Mouse (Mus musculus) mesoderm, embryonic 11.5 days (tissue): Measurements from ENCODE around the gene Aplnr.
A peak's percentile ranks its signal among the peaks of the same experiment; 100 is the strongest.

Source experiments
- DNase-seq: peaks from one replicate; pipeline ENCODE4 v3.0.0-alpha.2; 2012; ENCODE audit warnings: low read depth, low spot score

Gene Aplnr

DNA sequence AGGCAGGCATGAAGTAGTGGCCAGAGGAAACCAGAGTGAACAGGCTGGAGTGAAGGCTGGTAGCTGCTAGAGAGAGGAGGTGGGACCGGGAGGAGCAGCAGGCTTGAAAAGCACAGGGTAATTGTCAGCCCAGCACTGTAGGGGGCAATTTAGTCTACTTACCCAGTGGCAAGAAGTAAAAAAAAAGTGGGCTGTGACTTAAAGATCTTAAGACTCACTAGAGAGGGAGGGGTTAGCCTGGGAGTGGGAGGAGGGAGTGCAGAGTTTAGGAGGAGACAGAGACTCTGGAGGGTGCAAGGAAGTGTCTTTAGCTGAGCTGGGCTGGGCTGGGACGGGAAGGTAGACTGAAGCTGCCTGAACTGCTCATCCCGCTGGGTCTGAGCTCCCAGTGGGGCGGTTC is at the start of gene Aplnr:
Gene Aplnr, plus strand, starts transcription at position 137 of the 400 bp plus-strand sequence.
- no peak for DNase-seq

DNA sequence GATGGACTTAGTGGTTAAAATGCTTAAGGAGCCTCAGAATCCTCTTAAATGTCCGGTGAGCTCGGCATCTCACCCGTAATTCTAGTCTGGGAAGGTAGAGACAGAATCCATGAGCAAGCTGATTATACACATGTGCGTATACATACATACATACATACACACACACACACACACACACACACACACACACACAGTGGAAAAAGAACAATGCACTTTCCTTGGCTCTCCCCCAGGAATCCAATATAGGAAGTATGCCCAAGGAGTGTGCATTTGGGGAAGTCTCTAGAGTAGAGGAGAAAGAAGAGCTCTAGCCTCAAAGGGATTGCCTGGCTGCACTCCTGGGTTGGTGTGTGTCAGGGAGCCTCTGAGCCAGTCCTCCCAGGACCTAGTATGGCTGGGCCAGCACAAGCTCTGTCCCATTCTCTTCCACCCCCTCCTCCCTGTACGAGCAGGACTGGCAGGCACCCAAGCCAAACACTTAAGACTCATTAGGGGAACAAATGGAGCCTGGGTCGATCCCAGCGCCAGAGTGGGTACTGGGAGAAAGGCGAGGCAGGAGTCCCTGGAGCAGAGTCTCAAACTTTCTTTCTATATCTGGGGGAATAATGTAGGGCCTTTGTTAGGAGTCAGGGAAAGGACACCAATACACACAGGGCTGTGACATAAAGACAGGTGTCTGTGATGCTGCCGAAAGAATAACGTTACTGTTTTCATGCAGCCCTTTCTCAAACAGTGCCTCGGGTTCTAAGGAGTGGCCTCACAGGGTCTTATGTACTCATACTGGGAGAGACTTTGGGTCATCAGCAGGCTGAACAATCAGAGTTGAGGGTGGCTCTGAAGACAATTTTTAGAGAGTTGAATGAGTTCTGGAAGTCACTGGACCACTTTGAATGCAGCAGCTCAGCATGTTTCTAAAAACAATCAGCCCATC is 47.0 kb upstream of the Aplnr start:
- DNase-seq: no peak

DNA sequence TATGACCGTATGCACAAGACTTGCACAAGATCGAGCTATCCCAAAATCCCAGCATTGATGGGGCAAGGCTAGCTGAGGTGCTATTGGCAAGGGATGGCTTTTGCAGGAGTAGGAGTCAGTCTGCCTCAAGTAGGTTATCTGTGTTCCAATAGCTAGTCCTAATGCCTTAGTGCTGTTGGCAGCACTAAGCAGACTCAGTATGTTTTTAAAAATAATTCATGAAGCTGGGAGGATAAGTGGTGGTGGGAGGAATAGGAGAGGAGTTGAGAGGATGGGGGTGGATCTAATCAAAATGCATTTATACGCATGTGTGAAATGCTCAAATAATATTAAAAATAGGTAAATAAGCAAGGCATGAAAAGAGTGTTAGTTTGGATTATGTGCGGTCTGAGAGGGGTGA is 44.7 kb upstream of the Aplnr start:
- no peak for DNase-seq

DNA sequence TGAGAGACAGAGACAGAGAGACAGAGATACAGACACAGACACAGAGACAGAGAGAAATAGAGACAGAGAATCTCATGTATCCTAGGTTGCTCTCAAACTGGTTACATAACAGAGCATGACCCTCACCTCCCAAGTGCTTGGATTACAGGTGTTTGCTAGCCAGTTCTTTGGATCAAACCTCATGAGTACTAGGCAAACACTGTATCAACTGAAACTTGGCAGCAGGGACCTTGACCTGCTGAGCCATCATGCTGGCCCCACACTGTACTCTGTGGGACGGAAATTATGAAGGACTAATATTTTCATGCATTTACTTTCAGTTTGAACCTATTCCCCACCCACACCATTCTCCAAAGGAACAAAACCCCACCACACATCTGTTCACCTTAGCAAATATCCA is 42.6 kb upstream of the Aplnr start:
- DNase-seq: no peak

DNA sequence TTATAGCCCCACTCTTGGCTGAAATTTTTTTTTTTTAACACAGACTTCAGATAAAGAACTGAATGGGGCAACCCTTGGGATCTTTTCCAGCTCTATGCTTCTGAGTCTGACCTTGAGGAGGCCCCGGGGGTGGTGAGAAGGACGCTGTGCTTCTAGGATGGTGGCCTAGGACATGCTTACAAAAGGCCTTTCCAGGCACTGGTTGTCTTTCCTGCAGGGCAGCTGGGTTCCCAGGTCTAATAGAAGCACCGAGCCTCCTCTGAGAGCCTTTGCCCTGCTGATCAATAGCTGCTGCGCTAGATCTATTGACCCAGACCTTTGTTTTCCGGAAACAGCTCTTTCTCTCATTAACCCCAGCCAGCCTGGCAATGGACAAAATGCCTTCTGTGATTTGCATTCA is 40.1 kb upstream of the Aplnr start:
- DNase-seq: peak; percentile 8

DNA sequence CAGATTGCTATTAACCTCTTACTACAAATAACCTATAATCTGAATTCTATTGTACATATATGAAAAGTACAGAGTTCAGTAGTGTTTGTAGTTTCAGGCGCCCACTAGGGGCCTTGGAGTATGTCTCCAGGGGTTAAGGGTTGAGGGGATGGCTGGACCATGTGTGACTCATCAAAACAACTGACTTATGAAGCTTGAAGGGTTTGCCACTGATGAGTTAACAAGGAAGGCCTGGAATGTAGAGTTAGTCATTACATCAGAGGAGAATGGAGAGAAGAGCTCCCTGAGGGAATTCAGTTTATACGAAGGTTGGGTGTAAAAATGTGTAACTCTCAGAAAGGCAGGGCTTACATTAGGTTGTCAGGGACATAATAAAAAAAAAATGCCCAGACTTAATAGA is 38.0 kb upstream of the Aplnr start:
- no peak for DNase-seq

DNA sequence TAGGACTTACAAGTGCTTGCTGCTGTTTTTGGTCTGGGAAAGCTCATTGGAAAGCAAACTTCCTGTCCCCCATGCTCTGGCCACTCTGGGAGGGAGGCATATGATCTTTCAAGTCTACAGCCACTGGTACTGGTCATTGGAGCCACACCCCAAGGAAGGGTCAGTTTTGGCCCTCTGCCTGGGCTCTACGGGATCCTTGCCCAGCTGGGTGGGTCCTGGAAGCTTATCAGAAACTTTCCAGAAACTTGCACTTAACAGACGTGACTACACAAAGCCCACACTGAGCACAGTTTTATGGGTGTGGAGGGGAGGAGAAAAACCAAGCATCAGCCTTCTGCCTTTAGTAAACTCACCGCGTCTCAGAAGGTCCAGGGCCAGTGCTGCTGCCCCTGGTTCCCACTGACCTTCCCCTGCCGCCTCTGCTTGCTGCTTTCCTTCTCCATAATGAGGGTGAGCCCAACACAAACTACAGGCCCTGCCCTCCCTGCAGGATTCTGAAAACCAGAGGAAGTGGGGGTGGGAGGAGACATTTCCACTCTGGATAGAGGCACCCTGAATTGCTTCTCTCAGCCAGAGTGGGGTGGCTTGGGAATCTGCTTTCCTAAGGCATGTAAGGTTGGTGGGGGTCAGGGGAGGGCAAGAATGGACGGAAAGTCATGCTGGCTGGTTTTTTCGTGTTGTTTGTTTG is 37.1 kb upstream of the Aplnr start:
- no peak for DNase-seq

DNA sequence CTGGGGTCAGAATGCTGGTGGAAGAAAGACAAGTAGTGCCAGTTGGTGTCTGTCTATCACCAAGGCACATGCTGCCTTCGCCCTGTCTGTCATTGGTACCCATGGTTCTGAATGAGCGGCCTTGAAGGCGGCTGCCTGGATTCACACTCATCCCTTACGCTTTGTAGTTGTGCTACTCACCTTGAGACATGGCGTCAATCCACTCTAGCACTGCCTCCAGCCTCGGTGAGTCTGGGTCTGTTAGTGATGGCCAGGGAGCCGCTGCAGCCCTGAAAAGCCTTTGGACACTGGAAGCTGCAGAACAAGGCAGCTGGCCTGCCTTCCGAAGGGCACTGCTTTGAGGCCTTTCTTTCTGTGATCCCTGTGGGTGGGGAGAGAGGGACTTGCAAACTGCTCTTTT is 32.8 kb upstream of the Aplnr start:
- DNase-seq: no peak

DNA sequence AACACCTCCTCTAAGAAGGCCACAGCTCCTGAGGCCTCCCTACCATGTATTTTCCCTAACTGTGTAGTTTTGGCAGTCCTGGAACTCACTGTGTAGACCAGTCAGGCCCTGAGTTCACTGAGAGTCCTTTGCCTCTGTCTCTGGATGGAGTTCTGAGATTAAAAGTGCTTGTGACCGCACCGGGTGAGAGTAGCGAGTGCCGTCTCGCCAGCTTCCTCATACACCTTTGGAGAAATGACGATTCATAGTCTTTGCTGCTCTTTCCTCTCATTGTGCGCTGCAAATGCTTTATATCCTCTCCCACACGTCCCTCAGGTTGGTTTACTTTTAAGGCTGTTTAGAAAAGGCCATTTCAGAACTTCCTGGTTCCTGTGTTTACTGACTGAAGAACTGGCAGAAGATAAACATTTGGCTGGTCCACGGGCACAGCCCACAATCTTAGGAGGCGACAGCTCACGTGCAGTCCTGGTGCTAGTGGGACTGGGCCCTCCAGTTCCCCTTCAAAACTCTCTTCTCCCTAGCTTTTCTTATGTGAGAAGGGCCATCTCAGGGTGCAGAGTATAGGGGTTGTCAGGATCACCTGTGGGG is 30.5 kb upstream of the Aplnr start:
- no peak for DNase-seq

DNA sequence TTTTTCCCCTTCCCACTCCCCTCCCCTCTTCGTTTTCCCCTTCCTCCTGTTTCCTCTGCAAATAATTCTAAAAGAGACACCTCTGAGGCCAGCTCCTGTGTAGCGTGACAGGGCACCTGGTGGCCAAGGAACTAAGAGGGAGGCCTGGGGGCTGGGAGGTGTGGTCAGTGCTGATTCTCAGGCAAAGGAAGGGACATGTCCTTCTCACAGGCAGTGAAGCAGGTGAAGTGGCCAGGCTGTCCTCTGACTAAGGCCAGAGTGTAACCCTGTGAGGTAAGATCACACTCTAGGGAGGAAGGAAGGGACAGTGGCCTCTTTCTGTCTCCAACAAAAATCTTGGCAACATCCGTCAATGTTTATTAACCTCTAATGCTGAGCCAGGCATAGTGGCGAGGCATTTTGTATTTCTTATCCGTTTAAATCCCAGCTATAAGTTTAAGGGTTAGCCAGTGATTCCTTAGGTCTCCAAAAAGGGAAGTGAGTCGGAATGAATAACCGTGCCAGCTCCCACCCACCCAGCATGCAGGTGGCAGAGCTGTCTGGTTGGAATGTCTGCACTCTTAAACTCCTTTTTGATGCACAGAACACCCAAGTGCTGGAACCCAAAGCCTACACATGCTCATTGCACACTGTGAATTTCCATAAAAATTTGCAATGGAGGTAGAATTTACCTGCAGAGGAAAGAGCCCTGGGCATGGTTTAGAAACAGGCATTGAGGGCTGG is 29.8 kb upstream of the Aplnr start:
- no peak for DNase-seq

DNA sequence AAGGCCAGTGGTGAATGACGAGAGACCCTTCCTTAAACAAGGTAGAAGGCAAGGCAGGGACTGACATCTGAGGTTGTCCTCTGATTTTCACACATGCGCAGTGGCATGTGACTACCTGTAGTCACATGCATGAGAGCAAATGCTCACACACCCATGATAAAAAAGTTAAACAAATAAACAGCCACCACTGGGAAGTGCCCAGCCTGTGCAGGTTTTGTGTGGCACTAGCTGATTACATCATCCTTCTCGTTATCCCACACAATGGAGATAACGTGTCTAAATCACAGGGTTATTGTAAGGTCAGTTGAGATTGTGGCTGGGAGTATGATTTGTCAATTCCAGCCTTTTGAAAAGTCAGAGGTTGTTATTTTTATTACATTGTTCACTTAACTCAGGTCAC is 29.1 kb upstream of the Aplnr start:
- DNase-seq: no peak

DNA sequence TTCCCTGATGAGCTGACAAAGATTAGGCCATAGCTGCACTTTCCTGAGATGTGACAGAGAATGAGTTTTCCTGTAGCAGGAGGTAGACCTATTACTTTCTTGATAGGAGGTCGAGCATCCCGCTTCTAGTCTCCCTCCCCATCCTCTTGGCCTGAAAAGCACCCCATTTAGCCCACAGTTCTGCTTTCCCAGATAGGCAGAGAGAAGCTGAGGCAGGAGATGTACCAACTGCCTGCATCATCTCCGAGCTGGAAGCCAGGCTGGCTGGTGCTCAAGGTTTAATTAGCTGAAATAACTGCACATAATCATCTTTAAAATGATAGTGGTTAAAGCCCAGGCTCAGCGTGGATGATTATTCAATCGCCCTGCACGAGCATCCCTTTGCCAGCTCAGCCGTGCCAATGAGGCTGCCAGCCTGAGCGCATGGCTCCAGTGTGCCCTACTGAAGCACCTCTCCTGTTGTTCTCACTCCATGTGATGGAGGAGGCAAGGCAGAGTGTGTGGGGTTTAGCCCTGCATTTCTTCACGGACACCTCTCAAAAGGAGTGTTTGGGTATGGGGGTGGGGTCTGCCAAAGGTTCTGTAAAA is 25.6 kb upstream of the Aplnr start:
- no peak for DNase-seq

DNA sequence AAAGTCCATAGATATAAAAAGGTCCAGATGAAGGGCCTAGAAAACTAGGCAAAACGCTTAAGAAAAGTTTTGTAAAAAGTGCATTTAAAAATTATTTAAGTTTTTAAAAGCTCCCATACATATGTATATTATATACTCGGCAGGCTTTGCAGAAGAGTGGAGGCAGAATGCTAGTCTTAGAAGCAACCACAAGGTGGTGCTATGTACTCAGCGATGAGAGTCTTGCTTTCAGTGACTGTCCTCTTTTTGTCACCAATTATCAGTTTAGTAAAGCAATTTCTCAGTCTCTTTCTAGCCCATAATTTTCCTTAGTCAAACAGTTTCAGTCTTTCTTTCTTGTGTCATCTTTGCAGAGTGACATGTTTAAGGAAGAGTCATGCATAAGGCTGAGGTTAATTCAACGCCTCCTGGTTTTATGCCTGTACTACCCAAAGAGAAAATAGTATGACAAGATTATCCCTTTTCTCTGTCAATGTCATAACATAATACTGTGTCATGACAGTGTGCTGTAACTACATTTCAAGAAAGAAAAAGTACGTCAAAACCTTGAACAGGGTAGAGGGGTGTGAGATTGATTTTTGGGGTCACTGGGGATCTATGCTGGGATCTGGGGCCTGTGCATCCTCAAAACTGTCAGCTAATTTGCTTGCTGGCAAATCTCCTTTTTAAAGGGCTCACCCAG is 12.7 kb upstream of the Aplnr start:
- peak; percentile 71 for DNase-seq

DNA sequence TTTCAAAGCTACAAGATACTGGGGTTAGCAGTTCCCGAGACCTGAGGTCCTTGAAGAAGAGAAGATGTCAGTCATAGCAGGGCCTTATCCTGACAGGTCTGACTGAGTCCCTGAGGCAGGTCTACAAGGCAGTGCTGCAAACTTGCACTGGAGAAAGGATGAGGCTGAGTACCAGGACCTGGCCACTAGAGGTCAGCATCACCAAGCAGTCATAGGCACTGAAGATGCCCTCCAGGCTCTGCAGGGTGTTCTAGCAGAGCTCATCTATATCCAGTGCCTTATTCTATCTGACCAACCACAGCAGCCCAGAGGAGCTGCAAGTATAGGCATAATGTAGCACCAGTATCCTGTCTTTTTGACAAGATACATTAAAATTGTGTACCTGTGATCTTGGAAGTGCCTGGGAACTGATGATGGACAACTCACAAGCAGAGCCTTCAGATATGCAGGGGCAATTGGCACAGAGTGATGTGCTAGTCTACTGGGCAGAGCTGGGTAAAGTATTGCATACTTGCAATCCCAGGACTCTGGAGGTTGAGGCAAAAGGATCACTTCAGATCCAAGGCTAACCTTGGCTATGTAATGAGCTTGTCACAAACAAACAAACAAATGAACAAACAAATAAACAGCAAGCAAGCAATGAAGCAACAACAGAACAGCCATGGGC is 12.0 kb upstream of the Aplnr start:
- DNase-seq: peak; percentile 75

DNA sequence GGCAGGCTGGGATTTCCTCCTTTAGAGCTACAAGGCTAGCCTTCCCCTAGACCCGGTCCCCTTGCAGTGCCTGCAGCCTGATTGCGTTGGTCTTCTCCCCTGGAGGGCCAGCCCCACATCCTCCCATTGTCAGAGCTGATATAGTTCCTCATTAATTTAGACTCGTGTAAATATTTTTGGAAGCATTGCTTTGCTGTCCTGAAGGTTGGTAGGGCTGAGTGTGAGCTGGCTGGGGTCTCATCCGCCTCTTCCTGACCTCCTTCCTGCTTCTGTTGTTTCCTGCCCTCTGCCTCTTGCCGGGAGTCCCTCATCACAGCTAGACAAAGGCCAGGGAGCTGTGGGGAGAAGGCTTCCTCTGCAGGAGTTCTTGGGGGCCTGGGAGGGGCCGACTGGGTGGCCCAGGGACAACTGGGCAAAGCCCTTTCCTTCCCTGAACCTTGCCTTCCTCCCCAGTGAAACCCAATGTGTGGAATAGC is 6.5 kb upstream of the Aplnr start:
- DNase-seq: no peak

DNA sequence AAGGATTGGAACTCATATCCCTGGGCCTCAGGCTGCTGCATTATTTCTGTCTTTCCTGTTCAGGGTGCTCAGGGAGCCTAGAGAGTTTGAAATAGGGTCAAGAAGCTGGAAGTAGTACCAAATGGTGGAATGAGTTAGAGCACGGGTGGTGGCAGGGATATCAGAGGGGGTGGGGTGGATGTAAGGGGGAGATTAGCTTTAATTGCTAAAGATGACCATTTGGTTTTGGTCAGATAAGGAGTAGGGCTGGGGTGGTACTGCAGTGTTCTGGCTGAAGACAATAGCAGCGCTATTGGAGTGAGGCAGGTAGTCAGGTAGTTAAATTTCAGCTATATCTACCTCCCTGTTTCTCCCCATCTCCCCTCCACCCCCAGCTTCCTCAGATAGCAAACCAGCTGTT is 4.8 kb upstream of the Aplnr start:
- DNase-seq: no peak

DNA sequence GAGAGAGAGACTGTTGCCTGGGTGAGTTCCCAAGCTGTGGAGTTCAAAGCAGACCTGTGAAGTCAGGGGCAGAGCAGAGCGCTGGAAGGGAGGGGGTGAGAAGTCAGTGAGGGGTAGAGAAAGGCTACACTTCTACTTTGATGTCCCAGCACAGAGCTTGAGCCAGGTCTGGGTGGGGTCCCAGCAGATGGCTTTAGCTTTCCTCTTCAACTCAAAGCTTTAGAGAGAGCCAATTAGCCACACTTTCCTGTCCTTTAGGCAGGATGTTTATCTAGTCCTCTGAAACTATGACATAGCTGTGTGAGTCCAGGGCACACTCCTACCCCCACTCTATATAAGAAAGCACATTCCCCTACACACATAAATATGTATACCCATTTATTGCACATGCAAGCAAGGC is 4.3 kb upstream of the Aplnr start:
- DNase-seq: peak; percentile 27

DNA sequence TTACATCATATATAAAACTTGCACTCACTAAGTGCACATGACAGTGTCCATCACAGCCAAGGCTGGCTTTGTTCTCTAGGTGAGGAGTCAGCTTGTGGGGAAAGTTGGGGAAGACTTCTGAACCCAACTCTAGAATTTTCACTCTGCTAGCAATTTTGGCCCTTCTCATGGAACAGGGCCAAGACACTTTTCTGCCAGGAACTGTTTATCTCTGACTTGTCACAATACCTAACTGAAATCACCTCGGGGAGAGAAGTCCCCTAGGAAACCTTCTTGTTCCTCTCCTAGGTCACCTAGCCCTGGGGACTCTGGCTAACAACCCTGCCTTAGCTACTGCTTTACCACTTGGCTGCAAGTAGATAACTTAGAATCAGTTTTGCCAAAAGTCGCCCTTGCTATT is 3.8 kb upstream of the Aplnr start:
- no peak for DNase-seq

DNA sequence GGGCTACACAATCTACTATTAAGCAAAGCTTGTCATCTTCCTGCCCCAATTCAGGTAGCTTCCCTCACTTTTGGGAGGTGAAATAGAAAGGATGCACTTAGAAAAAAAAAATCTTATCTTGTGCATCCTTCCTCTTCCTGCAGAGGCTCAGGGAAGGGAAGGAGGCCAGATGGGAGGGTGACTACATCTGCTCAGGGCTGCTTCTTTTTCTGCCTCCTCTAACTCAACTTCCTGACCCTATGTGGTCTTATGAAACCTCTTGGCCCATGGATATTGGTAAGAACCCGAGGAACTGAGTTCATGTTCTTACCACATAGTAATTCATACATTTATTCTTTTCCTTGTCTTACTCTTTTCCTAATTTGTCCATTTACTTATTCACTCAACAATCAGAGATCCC is 926 bp upstream of the Aplnr start:
- DNase-seq: no peak

DNA sequence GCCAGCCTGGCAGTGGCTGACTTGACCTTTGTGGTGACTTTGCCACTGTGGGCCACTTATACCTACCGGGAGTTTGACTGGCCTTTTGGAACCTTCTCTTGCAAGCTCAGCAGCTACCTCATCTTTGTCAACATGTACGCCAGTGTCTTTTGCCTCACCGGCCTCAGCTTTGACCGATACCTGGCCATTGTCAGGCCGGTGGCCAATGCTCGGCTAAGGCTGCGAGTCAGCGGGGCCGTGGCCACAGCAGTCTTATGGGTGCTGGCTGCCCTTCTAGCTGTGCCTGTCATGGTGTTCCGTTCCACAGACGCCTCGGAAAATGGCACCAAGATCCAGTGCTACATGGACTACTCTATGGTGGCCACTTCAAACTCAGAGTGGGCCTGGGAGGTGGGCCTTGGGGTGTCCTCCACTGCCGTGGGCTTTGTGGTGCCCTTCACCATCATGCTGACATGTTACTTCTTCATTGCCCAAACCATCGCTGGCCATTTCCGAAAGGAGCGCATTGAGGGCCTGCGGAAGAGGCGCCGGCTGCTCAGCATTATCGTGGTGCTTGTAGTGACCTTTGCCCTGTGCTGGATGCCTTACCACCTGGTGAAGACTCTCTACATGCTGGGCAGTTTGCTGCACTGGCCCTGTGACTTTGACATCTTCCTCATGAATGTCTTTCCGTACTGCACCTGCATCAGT is 951 bp downstream of the Aplnr start:
- DNase-seq: no peak
